Mouse (Mus musculus): ENCODE data around the gene Slc2a6.

Gene Slc2a6

DNA sequence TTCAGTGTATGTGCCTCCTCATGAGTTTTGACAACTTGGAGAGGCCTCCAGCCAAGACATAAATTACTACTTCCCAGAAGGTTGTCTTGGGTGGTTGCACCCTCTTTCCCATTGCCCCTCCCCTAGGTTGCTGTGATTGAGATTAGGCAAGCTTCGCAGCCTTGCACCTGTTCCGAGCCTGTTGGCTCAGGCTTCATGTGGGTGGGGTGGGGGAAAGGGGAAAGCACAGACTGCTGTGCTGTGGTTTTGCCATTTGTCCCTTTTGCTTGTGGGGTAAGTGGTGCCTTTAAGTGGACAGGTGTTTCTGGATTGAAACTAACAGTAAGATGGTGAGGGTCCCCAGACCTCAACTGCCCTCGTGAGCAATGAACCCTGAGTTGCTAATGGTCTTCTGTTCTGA, 8.2 kb upstream of the Slc2a6 start:
- no peak for DNase-seq (ENCODE audit: extremely low spot score)

GRCm38 (mm10) chr2:27032361-27032760, 4.6 kb upstream of the Slc2a6 start:
- no peak for DNase-seq (ENCODE audit: extremely low spot score)

DNA sequence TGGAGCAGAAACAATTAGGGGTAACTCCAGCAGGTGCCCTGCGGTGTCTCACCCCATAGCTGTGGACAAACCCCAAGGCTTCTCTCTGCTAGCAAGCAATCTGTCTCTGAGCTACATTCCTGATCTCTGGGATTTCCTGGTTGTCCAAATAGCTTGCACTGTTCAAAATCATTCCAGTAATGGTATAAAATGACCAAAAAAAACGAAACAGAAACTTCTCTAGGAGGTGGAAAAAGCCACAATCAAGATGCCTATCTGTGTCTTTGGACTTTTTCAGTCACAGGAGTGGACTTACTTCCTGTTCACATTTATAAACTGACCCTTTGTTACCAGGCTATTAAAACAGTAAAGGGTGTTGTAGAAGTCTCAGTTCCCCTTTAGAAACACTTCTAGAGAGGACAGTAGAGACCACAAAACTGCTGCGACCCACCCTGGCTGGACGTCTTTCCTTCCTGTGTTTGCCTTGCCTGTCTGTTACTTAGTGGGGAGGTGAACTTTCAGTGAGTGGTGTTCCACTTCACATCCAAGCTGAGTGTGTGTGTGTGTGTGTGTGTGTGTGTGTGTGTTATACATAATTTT, 728 bp upstream of the Slc2a6 start:
- DNase-seq (ENCODE audit: extremely low spot score) = no peak

GRCm38 (mm10) chr2:27026857-27027617, 761 bp downstream of the Slc2a6 start:
- no peak for DNase-seq (ENCODE audit: extremely low spot score)

DNA sequence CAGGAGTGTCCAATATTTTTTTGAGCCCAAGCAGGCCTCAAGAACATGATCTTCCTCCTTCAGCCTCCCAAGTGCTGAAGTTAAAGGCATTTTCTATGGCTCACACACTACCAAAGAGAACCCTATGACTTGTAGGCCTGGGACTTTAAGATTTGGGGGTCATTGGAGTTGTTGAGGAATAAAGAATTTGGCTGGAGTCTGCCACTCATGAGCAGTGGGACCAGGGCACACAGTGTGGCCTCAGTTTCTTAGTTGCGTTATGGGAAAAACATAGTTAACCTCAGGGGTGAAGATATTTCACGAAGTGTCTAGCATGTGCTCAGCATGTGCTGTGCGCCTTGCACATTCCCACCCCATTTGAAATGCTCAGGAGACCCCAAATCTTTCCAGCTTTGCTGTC, 1.5 kb downstream of the Slc2a6 start:
- DNase-seq (ENCODE audit: extremely low spot score) = no peak

DNA sequence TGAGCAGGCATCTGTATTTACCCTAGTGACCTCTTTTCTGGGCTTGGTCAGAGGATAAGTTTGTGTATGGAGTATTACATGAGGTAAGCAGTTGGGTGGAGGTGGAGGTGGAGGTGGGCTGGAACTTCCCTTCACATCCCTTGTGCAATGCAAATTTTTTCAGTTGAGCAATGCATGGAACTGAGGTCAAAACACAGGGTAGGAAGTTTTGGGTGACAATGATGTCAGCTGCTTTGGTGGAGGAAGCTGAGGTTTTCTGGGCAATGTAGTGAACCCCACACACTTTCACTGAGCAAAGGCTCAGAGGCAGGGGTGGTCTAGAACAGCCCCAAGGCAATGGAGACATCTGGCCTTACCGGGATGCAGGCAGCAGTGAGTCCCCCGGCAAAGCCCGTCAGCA, 2.3 kb downstream of the Slc2a6 start:
- no peak for DNase-seq (ENCODE audit: extremely low spot score)

DNA sequence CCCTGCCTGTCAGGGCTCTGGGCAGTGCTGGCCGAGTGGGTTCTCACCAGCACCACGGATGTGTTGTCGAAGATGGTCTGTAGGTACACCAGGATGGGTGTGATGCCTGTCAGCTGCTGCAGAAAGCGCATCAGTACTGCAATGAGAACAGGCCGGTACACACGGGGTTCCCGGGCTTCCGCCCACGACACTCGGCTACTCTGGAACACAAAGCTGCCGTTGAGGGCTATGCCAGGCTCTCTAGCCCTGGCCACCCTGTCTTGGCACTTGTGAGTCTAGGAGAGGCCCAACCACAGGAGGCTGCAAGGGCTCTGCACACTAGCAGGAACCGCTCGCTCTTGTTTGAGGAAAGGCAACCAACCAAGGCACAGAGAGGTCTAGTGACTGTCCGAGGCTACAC, 3.7 kb downstream of the Slc2a6 start:
- no peak for DNase-seq (ENCODE audit: extremely low spot score)

GRCm38 (mm10) chr2:27022612-27023011, 5.2 kb downstream of the Slc2a6 start:
- DNase-seq (ENCODE audit: extremely low spot score) = no peak

GRCm38 (mm10) chr2:27021103-27021502, 6.7 kb downstream of the Slc2a6 start:
- DNase-seq (ENCODE audit: extremely low spot score) = no peak

- no peak for DNase-seq (ENCODE audit: extremely low spot score)
Measured at GRCm38 (mm10) chr2:27019530-27019929, 8.3 kb downstream of the Slc2a6 start.

- DNase-seq (ENCODE audit: extremely low spot score) = peak; percentile 57
Measured at GRCm38 (mm10) chr2:27017802-27018201, 10.0 kb downstream of the Slc2a6 start.

- DNase-seq (ENCODE audit: extremely low spot score) = peak; percentile 92
Measured at GRCm38 (mm10) chr2:27009714-27010244, 18.0 kb downstream of the Slc2a6 start, which contains the start of gene Cacfd1. TSS of gene Cacfd1 (plus strand) at chr2:27009926.

DNA sequence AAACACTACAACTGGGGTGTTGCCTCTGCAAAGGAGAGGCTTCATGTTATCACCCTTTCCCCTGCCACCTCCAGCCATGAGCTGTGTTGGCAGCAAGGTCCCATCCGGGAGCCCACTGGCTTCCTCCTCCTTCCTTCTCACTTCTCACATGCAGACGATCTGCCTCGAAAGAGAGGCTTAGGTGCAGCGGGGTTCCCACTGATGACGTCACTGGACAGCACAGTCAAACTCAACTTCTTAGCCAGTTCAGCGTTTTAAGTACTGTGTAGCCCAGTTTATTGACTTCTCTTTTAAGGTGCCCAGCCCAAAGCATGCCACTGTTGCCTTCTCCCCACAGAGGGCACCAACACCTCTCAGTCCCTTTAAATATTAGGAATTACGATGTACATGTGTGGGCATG, 20.1 kb downstream of the Slc2a6 start:
- DNase-seq (ENCODE audit: extremely low spot score) = no peak

GRCm38 (mm10) chr2:27006255-27006654, 21.5 kb downstream of the Slc2a6 start:
- DNase-seq (ENCODE audit: extremely low spot score) = no peak

GRCm38 (mm10) chr2:26997993-26998392, 29.8 kb downstream of the Slc2a6 start:
- no peak for DNase-seq (ENCODE audit: extremely low spot score)

GRCm38 (mm10) chr2:26997498-26997897, 30.3 kb downstream of the Slc2a6 start:
- no peak for DNase-seq (ENCODE audit: extremely low spot score)

DNA sequence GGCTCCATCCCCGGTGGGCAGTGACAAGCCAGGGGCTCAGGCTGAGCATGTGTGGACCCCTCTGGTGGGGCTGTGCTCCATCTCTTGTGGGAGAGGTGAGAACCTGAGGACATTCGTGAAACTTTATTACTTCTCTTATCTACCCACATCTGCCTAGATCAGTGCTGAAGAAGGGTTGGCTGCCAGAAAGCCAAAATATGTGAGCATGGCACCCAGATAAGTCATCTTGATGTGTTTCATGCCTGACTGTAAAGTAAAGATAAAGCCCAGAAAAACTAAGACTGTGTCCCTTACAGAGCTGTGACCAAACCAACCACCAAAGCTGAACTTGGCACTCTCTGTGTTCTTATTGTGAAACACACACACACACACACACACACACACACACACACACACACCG, 33.9 kb downstream of the Slc2a6 start:
- DNase-seq (ENCODE audit: extremely low spot score) = no peak

- no peak for DNase-seq (ENCODE audit: extremely low spot score)
Measured at GRCm38 (mm10) chr2:26984640-26985039, 43.2 kb downstream of the Slc2a6 start.

- no peak for DNase-seq (ENCODE audit: extremely low spot score)
Measured at GRCm38 (mm10) chr2:26984179-26984578, 43.6 kb downstream of the Slc2a6 start.

DNA sequence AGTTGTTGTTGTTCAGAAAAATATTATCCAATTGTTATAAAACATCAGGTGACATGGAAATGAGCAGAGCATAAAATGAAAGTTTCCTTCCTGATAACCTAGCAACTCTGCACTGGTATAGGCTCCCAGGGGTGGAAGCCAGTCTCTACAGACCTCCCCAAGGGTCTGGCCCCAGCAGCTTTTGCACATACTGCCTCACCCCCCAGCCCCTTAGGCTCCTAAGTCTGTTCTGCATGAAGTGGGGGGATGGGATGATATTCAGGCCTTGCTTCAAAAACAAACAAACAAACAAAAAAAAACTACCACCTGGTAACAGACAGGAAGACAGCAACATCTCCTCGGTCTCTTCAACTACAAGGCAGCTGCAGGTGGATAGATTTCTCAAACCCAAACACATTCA, 47.4 kb downstream of the Slc2a6 start:
- no peak for DNase-seq (ENCODE audit: extremely low spot score)

GRCm38 (mm10) chr2:26973960-26974359, 53.8 kb downstream of the Slc2a6 start:
- no peak for DNase-seq (ENCODE audit: extremely low spot score)

DNA sequence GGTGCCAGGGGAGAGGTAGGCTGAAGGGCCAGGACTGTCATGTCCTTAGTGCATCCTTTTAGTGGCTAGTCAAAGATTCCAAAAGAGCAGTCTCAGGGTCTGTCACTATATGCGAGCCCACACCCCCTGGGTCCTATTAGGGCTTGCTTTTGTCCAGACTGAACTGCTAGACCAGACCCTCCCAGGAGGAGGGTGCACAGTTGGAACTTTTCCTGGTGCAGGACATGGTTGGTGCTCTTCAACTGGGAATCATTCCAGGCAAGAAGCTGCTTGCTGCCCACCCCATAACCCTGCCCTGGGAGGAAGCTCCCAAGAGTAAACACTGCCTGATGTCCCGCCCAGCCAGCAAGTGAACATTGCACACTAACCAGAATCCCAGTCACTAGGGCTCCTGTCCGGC, 54.7 kb downstream of the Slc2a6 start, which contains the start of gene Adamts13:
Adamts13 (plus strand) TSS at position 301 of the 400 bp plus-strand sequence.
- no peak for DNase-seq (ENCODE audit: extremely low spot score)

All from embryo, embryonic 9.5 days (tissue).